Mouse (Mus musculus) megakaryocyte, embryonic 14.5 days (primary cell): ENCODE measurements at regions not wholly inside any gene's neighbourhood (a gene's known extent, or its start where the extent isn't known, plus 50 kb on each side); places are given as distances from the start of the nearest gene placed in this dataset.

Source experiments
- H3K27me3 ChIP-seq: replicated peaks from 2 replicates; pipeline ENCODE3; 2012; ENCODE audit warnings: inconsistent platforms
- H3K36me3 ChIP-seq: replicated peaks from 2 replicates; pipeline ENCODE3; 2012; ENCODE audit warnings: low read length, inconsistent platforms, mixed read lengths
- H3K4me1 ChIP-seq: 2 replicates; pipeline ENCODE4 v1.6.1; 2012; ENCODE audit warnings: inconsistent platforms
- H3K4me3 ChIP-seq: replicated peaks from 2 replicates; pipeline ENCODE3; 2012; ENCODE audit warnings: moderate library complexity, mild to moderate bottlenecking, inconsistent platforms
- H3K9me3 ChIP-seq: 2 replicates; pipeline ENCODE4 v1.6.1; 2012; ENCODE audit warnings: inconsistent platforms
- FLI1 ChIP-seq: IDR thresholded peaks from 2 replicates; pipeline ENCODE4 v1.6.1; 2012; ENCODE audit warnings: low read length, inconsistent platforms, mixed read lengths
- GATA1 ChIP-seq: IDR thresholded peaks from 3 replicates; pipeline ENCODE4 v1.6.1; 2012; ENCODE audit warnings: mixed read lengths, low read length, inconsistent platforms, borderline replicate concordance

DNA sequence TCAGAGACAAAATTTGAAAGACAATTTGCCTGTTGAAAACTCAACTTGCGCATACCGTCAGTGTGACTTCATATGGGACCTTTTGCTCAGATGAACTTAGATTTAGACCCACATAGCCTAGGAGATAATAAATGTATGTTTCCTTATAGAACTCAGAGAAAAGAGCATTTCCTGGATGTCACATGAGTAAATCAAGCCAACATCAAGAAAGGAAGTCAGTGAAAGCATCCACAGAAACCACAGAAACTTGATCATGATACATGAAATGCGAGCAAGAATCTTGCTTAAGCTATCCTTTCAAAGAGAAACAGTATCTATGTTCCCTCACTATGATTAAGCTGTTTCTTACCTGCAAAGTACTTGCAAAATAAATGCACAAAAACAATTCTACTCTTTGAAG lies 104.1 kb upstream of the Klf6 start:
- H3K27me3 ChIP-seq: no peaks in the 10 kb centered on the region
- peaks cover 7% of the 10 kb centered on the region; the same call in 1 of the 2 replicates for H3K9me3 ChIP-seq
- TF ChIP-seq FLI1 (no peak), GATA1 (no peak)
- no peaks in the 10 kb centered on the region for H3K36me3 ChIP-seq
- peaks cover 14% of the 10 kb centered on the region for H3K4me1 ChIP-seq
- H3K4me3 ChIP-seq: no peak overlapping the region

DNA sequence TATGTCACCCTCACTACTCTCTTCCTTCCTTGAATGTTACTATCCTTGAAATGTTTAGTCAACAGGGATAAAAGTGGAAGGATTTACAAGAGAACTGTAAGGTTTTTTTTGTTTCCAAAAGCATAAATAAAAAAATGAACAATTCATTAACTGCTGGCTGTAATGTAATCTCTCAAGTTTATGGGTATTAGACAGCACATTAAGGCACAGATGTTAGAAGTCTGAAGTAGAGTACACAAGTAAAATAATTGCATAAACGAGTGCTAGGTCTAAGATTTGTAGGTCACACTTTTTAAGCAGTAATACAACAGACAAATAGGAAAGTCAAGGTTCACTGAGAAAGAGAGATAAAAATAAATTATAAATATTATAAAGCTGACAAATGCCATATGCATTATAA lies 103.3 kb upstream of the Klf6 start:
- TF ChIP-seq GATA1 (no peak), FLI1 (no peak)
- Histone ChIP-seq H3K4me3 (no peak overlapping the region), H3K9me3 (peaks cover 7% of the 10 kb centered on the region; the same call in 1 of the 2 replicates), H3K27me3 (no peaks in the 10 kb centered on the region), H3K36me3 (no peaks in the 10 kb centered on the region), H3K4me1 (peaks cover 14% of the 10 kb centered on the region)

DNA sequence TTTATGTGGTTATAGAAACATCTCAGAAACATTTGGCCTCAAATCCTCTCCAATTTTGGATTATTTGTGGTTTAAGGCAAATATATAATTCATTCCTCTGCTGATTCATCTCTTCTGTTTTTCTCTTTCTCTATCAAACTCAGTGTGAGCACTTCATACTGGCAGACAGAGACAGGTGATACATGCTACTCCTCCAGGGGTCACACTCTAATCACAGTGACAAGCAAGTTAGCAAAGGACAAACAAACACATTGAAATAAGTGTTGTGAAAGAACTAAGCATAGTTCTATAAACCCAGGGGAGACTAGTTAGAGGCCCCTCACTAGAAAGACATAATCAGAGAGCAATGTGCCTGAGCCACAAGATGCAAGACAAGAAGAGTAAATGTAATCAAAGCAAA lies 101.3 kb upstream of the Klf6 start:
- Histone ChIP-seq H3K4me1 (peaks cover 14% of the 10 kb centered on the region), H3K9me3 (peaks cover 7% of the 10 kb centered on the region; the same call in 1 of the 2 replicates), H3K27me3 (no peaks in the 10 kb centered on the region), H3K36me3 (no peaks in the 10 kb centered on the region), H3K4me3 (no peak overlapping the region)
- TF ChIP-seq FLI1 (no peak), GATA1 (no peak)

DNA sequence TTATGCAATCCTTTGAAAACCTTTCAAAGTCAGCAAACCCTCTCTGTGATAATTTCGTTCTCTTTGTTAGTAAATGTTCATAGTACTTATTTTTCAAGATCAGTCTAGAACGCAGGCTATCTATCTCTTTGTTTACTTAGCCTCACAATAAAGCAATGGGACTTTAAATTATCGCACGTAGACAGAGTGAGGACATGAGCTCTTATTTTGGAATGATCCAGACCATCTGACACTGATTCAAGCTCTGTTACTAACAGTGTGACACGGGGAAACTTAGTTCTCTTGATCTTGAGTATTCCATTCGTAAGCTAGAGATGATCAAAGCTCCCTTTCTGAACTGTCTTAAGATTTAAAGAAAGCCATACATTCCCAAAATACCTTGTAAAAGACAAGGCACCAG lies 94.9 kb upstream of the Klf6 start:
- Histone ChIP-seq H3K36me3 (no peaks in the 10 kb centered on the region), H3K9me3 (peaks cover 3% of the 10 kb centered on the region; the same call in 1 of the 2 replicates), H3K4me3 (no peak overlapping the region), H3K27me3 (no peaks in the 10 kb centered on the region), H3K4me1 (peaks cover 16% of the 10 kb centered on the region)
- TF ChIP-seq FLI1 (no peak), GATA1 (no peak)

DNA sequence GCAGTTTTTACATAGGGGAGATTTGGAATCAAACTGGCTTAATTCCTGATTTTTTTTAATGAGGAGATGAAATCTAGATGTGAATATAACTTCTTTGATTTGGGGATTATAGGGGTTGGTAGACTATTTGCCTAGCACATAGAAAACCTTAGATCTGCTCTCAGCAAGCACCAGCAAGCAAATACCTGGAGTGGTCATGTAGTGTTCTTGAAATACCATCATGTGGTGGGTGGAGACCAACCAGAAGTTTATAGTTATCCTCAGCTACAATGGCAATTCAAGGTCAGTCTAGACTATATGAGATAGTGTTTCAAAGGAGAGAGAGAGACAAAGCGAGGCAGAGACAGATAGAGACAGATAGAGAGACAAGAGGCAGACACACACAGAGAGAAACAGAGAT lies 94.1 kb upstream of the Klf6 start:
- Histone ChIP-seq H3K9me3 (no peaks in the 10 kb centered on the region), H3K4me3 (no peak overlapping the region), H3K4me1 (peaks cover 16% of the 10 kb centered on the region), H3K27me3 (no peaks in the 10 kb centered on the region), H3K36me3 (no peaks in the 10 kb centered on the region)
- no peak for TF ChIP-seq GATA1
- TF ChIP-seq FLI1: no peak

DNA sequence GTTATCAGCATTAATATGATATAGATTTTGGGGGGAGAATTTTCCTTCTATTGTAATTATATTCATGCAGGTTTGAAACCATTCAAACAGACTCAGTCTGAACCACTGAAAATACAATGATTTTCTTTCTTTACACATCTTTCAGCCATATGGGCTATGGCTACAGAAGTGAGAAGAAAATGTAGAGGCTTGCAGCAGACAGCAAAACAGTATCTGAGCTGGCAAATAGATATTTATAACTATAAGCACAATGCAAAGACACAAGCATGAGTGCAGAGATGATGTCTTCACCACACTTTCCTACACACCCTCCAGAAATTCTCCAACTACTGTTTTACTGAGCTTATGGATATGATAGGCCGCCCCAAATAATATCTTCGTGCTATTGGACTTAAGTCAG lies 92.6 kb upstream of the Klf6 start:
- no peak for TF ChIP-seq FLI1
- TF ChIP-seq GATA1: no peak
- no peaks in the 10 kb centered on the region for H3K9me3 ChIP-seq
- peaks cover 20% of the 10 kb centered on the region for H3K4me1 ChIP-seq
- no peaks in the 10 kb centered on the region for H3K27me3 ChIP-seq
- H3K36me3 ChIP-seq: no peaks in the 10 kb centered on the region
- no peak overlapping the region for H3K4me3 ChIP-seq

DNA sequence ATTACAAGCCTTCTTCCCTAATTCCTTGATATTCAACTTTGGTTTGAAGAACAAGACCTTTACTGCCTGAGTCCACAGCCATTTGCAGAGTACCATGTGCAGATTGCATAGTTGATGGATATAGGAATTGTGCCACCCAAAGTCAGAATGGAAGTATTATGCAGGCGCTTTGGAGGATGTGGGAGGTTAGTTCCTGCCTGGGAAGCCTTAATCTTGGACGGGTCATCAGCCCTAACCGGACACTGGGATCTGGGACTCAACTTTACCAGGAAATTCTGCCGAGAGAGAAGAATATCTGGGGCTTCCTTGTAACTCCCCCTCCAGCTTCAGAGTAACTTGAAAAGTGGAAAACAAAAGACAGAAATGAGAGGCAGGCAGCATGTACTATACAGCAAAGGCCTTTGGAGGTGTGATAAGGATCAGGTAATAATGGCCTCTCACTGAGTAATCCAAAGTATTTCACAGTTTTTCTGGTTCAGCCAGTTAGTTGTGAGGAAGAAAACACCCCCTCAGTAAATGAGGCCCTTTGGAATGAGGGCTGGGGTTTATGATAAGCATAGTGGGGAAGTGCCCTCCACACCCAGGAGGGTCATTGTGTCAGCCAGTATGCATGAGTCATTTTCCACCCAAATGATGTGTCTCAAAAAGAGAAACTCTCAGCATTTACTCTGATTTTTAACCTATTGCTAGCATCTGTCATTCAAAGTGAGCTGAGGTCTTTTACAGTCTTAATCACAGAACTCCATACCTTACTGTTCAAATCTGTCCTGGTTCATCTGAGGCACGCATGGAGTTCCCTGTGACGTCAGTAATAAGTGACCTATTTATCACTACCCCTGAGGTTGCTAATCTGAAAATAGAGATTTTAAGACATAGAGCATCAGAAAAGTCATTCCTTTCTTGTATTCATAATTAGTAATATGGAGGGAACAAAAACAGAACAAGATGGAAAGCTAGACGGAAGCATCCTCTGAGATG lies 91.7 kb upstream of the Klf6 start:
- no peak overlapping the region for H3K4me3 ChIP-seq
- H3K9me3 ChIP-seq: no peaks in the 10 kb centered on the region
- H3K4me1 ChIP-seq: peaks cover 20% of the 10 kb centered on the region
- no peaks in the 10 kb centered on the region for H3K36me3 ChIP-seq
- TF ChIP-seq FLI1 (no peak), GATA1 (no peak)
- no peaks in the 10 kb centered on the region for H3K27me3 ChIP-seq

DNA sequence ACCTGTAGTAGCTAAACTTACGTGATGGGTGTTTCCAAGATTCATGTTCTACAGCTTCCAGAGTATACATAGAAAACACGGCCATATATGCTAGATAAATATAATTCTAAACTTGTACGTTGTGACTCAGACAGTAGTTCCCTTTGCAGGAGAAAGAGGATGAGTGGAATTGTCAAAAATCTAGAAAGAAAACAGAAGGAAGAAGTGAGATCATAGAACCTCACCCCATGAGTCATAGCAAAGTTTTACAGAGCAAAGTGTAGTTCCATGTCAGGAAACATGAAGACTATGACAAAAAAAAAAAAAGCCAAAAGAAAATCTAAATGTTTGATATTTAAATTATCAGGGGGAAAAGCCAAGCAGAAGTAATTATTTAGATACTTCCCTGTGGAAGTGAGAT lies 87.5 kb upstream of the Klf6 start:
- no peaks in the 10 kb centered on the region for H3K36me3 ChIP-seq
- H3K4me3 ChIP-seq: no peak overlapping the region
- H3K9me3 ChIP-seq: no peaks in the 10 kb centered on the region
- H3K4me1 ChIP-seq: peaks cover 31% of the 10 kb centered on the region
- TF ChIP-seq GATA1 (no peak), FLI1 (no peak)
- no peaks in the 10 kb centered on the region for H3K27me3 ChIP-seq

DNA sequence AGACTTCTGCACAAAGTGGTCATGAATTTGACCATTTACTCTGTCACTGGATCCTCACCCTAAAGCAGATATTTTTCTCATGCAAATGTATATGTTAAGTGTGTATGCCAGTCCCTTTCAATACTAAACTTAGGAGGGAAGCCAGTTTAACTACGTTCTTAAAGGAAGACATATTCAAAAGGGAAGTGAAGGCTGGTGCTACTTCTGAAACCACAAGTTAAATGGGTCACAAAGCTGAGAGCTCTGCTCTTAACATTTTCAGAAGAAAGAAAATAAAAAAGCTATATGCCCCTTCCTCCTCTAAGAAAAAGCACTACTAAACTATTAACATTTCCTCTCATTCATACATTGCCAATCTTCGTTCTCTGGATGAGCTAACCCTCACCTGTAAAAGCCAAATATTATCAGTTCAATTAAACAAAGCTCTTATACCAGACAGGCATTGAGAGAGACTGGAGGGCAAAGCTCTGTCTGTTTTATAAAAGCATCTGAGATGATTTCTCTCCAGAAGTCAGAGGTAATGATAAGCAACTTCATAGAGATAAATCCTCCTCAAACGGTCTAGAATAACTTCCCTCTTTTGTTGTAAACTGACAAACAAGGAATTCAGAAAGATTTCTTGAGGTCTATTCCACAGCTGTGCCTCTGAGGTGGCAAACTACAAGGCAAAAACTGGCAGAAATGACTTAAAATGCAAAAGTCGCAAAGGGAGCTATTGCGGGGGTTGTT lies 82.7 kb upstream of the Klf6 start:
- H3K4me3 ChIP-seq: peak overlapping the region; percentile 64
- no peaks in the 10 kb centered on the region for H3K36me3 ChIP-seq
- H3K9me3 ChIP-seq: no peaks in the 10 kb centered on the region
- peaks cover 17% of the 10 kb centered on the region for H3K4me1 ChIP-seq
- no peaks in the 10 kb centered on the region for H3K27me3 ChIP-seq
- TF ChIP-seq GATA1 (no peak), FLI1 (no peak)

DNA sequence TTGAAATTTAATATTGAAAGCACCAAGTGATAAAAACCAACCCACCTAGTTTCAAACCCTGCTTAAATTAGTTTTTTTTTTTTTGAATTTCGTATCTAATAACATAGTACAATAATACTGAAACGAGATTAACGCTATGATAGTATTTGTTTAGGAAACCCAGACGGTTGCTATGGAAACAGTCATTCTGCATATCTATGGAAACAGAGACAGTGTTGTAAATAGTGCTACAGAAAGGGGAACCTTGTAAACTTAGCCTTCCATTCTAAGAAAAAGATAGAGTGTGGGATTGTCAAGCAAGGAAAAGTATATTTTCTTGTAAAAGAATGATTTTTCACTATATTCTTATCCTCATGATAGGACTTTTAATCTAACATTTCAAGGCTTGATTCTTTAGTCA lies 81.9 kb upstream of the Klf6 start:
- H3K4me1 ChIP-seq: peaks cover 17% of the 10 kb centered on the region
- TF ChIP-seq FLI1 (no peak), GATA1 (no peak)
- H3K4me3 ChIP-seq: no peak overlapping the region

More for the DNA sequence above, 81.9 kb upstream of the Klf6 start:
- Histone ChIP-seq H3K9me3 (no peaks in the 10 kb centered on the region), H3K27me3 (no peaks in the 10 kb centered on the region), H3K36me3 (no peaks in the 10 kb centered on the region)
